Mouse (Mus musculus) cerebellum, adult 2 months (tissue): ENCODE data around the gene Slc6a13.

Experiments used
- CTCF ChIP-seq: fragments of 200-500 bp; IDR thresholded peaks from 2 replicates; pipeline ENCODE4 v1.5.1; 2011; ENCODE audit warnings: low read depth, mild to moderate bottlenecking, control low read depth, low read length, moderate library complexity, borderline replicate concordance; ENCODE audit not compliant: insufficient read depth
- POLR2A ChIP-seq: fragments of 200-500 bp; IDR thresholded peaks from 2 replicates; pipeline ENCODE4 v1.6.1; 2011; ENCODE audit warnings: low read length, control low read depth, borderline replicate concordance; ENCODE audit not compliant: insufficient read depth

DNA sequence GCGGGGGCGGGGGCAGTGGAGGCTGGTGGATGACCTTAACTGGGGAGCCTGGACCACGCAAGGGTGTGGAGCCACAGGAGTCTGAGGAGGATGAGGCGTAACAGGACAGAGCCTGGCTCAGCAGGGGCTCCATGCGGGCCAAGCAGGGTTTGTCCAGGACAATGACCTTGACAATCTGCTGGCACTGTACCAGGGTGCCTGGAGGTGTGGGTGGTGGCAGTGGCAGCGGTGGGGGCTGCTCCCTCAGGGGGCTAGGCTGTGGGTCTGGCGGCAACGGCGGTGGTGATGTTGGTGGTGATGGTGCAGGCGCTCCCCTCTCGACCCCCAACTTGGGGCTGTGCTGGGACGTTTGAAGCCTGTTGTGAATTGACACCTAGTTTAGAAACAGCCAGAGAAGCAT lies 76.1 kb downstream of the Slc6a13 start:
- TF ChIP-seq CTCF (no peak), POLR2A (no peak)
